Mouse (Mus musculus): Measurements from ENCODE around the gene Nle1. TPM values are rescaled to one million over a fixed set of nuclear protein-coding genes. Genes with fewer than 3 reads are reported as not detected.

Gene Nle1
- polyA plus RNA-seq, 1 experiment from 2014 or later: 30.5 TPM

DNA sequence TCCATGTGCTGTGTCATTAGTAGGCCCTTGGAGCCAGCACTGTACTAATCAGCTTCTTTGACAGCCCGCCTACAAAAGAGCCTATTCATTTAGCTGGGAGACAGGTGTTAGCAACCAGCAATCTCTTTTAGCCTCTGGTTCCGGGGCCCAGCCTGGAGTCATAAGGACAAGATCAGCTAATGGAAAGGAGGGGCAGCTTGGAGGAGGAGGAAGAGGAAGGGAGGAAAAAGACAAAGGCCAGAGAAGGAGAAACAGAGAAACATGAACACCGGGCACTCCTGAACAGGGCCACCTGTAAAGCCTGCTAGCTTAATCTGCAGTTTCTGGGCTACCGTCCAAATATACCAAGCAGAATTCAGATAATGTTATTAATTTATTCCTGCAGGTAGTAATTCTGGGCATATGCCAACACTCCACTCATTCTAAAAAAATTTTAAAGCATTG is 44.7 kb downstream of the Nle1 start:
- H3K4me2 ChIP-seq (ENCODE audit: low read depth, low read length): no peak overlapping the region
- no peak overlapping the region for H3K4me3 ChIP-seq (ENCODE audit: low read length)
- 55% methylated on average over 4 of the region's 4 CpGs for WGBS
- no peaks in the 10 kb centered on the region for H3K27me3 ChIP-seq (ENCODE audit: control insufficient read depth, insufficient read depth, low read depth, low read length)
- ATAC-seq (ENCODE audit: low read depth): no peak
- H3K4me1 ChIP-seq (replicated peaks; ENCODE audit: control insufficient read depth, insufficient read depth, low read length): no peaks in the 10 kb centered on the region
- no peak overlapping the region for H3K27ac ChIP-seq (ENCODE audit: low read length)
- H3K9me3 ChIP-seq (ENCODE audit: control insufficient read depth, low read length): no peaks in the 10 kb centered on the region
- H3K36me3 ChIP-seq (ENCODE audit: control insufficient read depth, insufficient read depth, low read length): no peaks in the 10 kb centered on the region
- H3K9ac ChIP-seq (ENCODE audit: low read length): no peak overlapping the region

DNA sequence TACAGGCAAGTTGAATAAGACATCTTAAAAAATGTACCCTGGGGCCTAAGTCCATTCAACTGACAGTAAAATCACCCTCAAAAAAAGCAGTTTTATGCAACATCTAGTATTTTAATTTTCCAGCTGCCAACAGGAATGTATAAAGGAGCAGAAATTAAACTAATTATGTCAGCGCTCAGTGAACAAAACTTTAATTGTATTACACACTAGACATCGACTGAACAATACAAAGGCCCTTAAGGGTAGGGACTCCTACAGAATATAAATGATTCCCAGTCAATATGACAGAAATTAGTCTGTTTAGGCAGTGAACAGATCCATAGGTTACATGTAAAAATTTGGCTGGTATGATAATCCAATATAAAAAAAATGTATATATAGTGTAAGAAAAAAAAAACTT is 45.2 kb downstream of the Nle1 start:
- H3K36me3 ChIP-seq (ENCODE audit: control insufficient read depth, insufficient read depth, low read length): no peaks in the 10 kb centered on the region
- H3K4me2 ChIP-seq (ENCODE audit: low read depth, low read length): no peak overlapping the region
- no peaks in the 10 kb centered on the region for H3K9me3 ChIP-seq (ENCODE audit: control insufficient read depth, low read length)
- H3K9ac ChIP-seq (ENCODE audit: low read length): no peak overlapping the region
- no peak overlapping the region for H3K4me3 ChIP-seq (ENCODE audit: low read length)
- no peak overlapping the region for H3K27ac ChIP-seq (ENCODE audit: low read length)
- WGBS: 90% methylated on average over 2 of the region's 2 CpGs
- H3K27me3 ChIP-seq (ENCODE audit: control insufficient read depth, insufficient read depth, low read depth, low read length): no peaks in the 10 kb centered on the region
- no peak for ATAC-seq (ENCODE audit: low read depth)
- H3K4me1 ChIP-seq (replicated peaks; ENCODE audit: control insufficient read depth, insufficient read depth, low read length): no peaks in the 10 kb centered on the region

DNA sequence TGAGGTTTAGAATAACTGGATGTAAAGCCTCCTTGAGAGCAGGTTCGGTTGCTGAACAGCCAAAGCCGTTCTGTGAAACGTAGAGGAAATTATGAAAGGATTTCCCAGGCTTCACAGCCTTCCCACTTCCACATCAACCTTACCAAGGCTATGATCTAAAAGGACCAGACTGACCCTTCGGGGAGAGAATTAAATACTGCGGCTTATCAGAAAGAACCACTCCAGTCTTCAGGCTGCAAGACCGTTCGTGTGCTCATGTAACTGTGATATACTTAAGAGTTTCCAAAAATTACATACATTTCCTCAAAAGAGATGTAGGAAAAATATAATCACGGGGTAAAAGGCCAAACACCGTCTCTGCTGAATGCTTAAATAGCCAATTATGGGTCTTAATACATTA is 45.6 kb downstream of the Nle1 start:
- Histone ChIP-seq H3K27me3 (ENCODE audit: control insufficient read depth, insufficient read depth, low read depth, low read length) (no peaks in the 10 kb centered on the region), H3K36me3 (ENCODE audit: control insufficient read depth, insufficient read depth, low read length) (no peaks in the 10 kb centered on the region), H3K9me3 (ENCODE audit: control insufficient read depth, low read length) (no peaks in the 10 kb centered on the region), H3K27ac (ENCODE audit: low read length) (no peak overlapping the region), H3K4me3 (ENCODE audit: low read length) (no peak overlapping the region), H3K4me1 (replicated peaks; ENCODE audit: control insufficient read depth, insufficient read depth, low read length) (no peaks in the 10 kb centered on the region), H3K4me2 (ENCODE audit: low read depth, low read length) (no peak overlapping the region), H3K9ac (ENCODE audit: low read length) (no peak overlapping the region)
- WGBS: 78% methylated on average over 9 of the region's 9 CpGs
- ATAC-seq (ENCODE audit: low read depth): no peak

DNA sequence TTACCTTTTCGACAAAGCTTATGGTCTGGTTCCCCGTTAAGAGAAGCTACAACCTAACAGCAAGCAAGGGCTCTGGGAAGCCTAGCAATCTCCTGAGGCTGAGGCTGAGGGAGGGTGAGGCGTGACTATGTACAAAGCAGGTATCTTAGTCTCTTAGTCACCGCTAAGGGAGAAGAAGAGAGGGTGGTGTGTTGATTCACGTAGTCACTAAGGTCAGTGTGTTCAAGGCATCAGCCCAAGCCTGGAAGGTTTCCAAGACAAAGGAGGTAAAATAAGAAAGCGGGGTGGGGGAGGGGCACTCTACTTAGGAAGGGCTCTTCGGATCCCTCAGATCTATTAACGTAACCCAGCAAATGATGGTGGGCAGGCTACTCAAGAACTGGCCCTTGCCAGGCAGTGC is 46.7 kb downstream of the Nle1 start:
- H3K4me3 ChIP-seq (ENCODE audit: low read length): no peak overlapping the region
- no peak overlapping the region for H3K4me2 ChIP-seq (ENCODE audit: low read depth, low read length)
- 55% methylated on average over 8 of the region's 8 CpGs for WGBS
- H3K9me3 ChIP-seq (ENCODE audit: control insufficient read depth, low read length): no peaks in the 10 kb centered on the region
- H3K36me3 ChIP-seq (ENCODE audit: control insufficient read depth, insufficient read depth, low read length): no peaks in the 10 kb centered on the region
- no peaks in the 10 kb centered on the region for H3K4me1 ChIP-seq (replicated peaks; ENCODE audit: control insufficient read depth, insufficient read depth, low read length)
- H3K27ac ChIP-seq (ENCODE audit: low read length): no peak overlapping the region
- no peaks in the 10 kb centered on the region for H3K27me3 ChIP-seq (ENCODE audit: control insufficient read depth, insufficient read depth, low read depth, low read length)
- ATAC-seq (ENCODE audit: low read depth): no peak
- H3K9ac ChIP-seq (ENCODE audit: low read length): no peak overlapping the region

DNA sequence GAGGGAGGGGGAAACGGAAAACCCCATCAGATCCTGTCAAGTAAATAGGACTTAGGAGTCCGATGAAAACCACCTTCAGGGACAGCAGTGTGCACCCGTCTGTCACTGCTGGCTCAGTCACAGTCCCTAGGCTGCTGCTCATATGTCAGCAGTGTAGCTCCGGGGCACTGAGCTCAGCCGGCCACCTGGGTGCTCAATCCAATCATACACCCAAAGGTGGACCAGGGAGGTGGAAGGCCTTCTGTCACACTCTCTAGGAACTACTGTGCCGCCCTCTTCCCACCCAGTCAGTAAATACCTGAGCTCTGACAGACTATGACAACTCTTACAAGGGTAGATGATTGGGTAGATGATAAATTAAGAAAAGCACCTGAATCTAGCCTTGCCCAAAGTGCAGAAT is 47.5 kb downstream of the Nle1 start:
- H3K36me3 ChIP-seq (ENCODE audit: control insufficient read depth, insufficient read depth, low read length): no peaks in the 10 kb centered on the region
- no peak overlapping the region for H3K27ac ChIP-seq (ENCODE audit: low read length)
- no peak overlapping the region for H3K4me2 ChIP-seq (ENCODE audit: low read depth, low read length)
- WGBS: 89% methylated on average over 6 of the region's 6 CpGs
- no peak for ATAC-seq (ENCODE audit: low read depth)
- no peak overlapping the region for H3K4me3 ChIP-seq (ENCODE audit: low read length)
- no peaks in the 10 kb centered on the region for H3K4me1 ChIP-seq (replicated peaks; ENCODE audit: control insufficient read depth, insufficient read depth, low read length)
- H3K9me3 ChIP-seq (ENCODE audit: control insufficient read depth, low read length): no peaks in the 10 kb centered on the region
- H3K27me3 ChIP-seq (ENCODE audit: control insufficient read depth, insufficient read depth, low read depth, low read length): no peaks in the 10 kb centered on the region
- no peak overlapping the region for H3K9ac ChIP-seq (ENCODE audit: low read length)

DNA sequence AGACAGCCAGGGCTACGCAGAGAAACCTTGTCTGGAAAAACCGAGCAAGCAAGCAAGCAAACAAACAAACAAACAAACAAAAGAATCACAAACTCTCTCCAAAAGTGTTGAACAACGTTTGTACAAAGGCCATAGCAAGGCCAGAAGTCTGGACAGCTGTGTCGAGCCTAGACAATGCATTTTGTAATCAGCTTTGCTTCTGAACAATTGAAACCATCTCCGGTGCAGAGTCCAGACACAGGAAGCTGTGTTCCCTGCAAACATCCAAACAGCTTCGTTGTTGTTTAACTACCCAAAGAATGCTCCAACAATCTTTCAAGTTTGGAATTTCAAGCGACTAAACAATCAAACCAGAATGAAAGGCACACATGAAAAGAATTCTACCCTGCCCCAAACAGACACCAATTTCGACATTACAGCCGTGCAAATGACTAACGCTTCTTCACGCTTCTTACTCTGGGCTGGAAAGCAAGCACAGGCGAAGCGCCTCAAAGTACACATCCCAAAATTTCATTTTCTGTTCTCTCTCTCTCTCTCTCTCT is 50.8 kb downstream of the Nle1 start:
- H3K36me3 ChIP-seq (ENCODE audit: control insufficient read depth, insufficient read depth, low read length): no peaks in the 10 kb centered on the region
- 61% methylated on average over 13 of the region's 13 CpGs for WGBS
- H3K9me3 ChIP-seq (ENCODE audit: control insufficient read depth, low read length): no peaks in the 10 kb centered on the region
- H3K4me3 ChIP-seq (ENCODE audit: low read length): no peak overlapping the region
- no peaks in the 10 kb centered on the region for H3K27me3 ChIP-seq (ENCODE audit: control insufficient read depth, insufficient read depth, low read depth, low read length)
- no peak overlapping the region for H3K9ac ChIP-seq (ENCODE audit: low read length)
- no peak overlapping the region for H3K27ac ChIP-seq (ENCODE audit: low read length)
- no peak overlapping the region for H3K4me2 ChIP-seq (ENCODE audit: low read depth, low read length)
- no peaks in the 10 kb centered on the region for H3K4me1 ChIP-seq (replicated peaks; ENCODE audit: control insufficient read depth, insufficient read depth, low read length)
- no peak for ATAC-seq (ENCODE audit: low read depth)

DNA sequence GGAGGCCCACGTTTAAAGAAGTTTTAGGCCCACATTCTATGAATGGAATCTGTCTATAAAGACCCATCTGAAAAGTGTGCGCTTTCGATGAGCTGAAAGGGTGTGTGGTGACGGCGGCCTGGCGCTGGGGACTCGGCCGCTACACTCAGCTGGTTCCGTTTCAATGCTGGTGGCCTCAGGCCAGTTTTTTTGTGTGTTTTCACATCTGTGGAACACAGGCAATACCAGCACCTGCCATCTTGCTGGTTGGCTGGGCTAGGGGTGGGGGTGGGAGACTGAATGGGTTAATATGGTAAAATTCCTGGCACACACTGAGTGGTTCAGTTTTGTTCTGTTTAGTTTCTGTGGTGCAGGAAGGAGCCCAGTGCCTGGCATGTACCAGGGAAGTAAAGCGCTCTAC is 52.2 kb downstream of the Nle1 start:
- 64% methylated on average over 10 of the region's 10 CpGs for WGBS
- Histone ChIP-seq H3K9me3 (ENCODE audit: control insufficient read depth, low read length) (no peaks in the 10 kb centered on the region), H3K9ac (ENCODE audit: low read length) (no peak overlapping the region), H3K27ac (ENCODE audit: low read length) (no peak overlapping the region), H3K4me1 (replicated peaks; ENCODE audit: control insufficient read depth, insufficient read depth, low read length) (no peaks in the 10 kb centered on the region), H3K4me2 (ENCODE audit: low read depth, low read length) (no peak overlapping the region), H3K36me3 (ENCODE audit: control insufficient read depth, insufficient read depth, low read length) (no peaks in the 10 kb centered on the region), H3K27me3 (ENCODE audit: control insufficient read depth, insufficient read depth, low read depth, low read length) (no peaks in the 10 kb centered on the region), H3K4me3 (ENCODE audit: low read length) (no peak overlapping the region)
- no peak for ATAC-seq (ENCODE audit: low read depth)

DNA sequence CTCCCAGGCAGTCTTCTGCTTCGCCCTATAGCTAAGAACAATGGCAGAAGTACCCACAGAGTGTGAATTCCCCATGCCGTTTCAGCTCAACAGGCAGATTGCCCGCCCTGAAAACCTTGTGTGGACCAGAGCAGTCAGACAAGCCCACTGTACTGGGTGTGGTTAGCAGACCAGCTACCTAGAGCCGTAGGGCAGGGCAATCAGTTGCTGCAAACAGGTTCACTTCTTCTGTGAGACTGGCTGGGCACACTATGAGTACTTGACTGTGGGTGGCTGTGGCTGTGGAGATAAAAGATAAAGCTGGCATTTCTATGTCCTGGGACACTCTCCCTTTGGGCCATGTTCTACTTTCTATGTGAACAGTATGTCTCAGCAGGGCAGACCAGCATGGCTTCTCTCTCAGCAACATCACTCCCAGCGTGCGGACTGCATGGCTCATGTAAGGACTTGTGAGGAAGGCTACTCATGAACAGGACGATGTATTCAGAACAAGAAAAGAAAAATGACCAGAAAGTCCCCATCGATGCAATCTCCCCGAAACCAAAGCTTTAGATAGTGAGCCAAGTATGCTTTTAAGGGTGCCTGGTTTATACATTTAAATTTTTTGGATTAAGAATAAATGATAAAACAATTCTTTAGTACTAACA is 52.8 kb downstream of the Nle1 start:
- H3K27ac ChIP-seq (ENCODE audit: low read length): no peak overlapping the region
- WGBS: 70% methylated on average over 9 of the region's 9 CpGs
- no peak for ATAC-seq (ENCODE audit: low read depth)

DNA sequence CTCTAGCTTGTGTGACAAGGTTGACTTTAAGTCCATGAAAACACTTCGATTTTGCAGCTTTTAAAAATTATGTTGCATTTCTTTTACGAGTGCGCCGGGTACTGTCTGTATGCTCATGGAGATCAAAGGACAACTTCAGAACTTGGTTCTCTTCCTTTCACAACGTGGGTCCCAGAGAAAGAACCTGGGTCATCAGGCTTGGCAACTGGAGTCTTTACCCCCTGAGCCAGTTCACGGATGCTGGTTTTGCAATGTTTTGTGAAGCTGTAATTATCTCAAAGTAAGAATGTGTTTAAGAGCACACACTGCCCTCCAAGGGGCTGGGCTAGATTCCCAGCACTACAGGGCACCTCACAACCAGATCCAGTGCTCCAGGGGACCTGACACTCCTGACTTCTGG is 54.1 kb downstream of the Nle1 start:
- Histone ChIP-seq H3K36me3 (ENCODE audit: control insufficient read depth, insufficient read depth, low read length) (no peaks in the 10 kb centered on the region), H3K27me3 (ENCODE audit: control insufficient read depth, insufficient read depth, low read depth, low read length) (no peaks in the 10 kb centered on the region), H3K4me2 (ENCODE audit: low read depth, low read length) (no peak overlapping the region), H3K4me1 (replicated peaks; ENCODE audit: control insufficient read depth, insufficient read depth, low read length) (no peaks in the 10 kb centered on the region), H3K4me3 (ENCODE audit: low read length) (no peak overlapping the region), H3K9ac (ENCODE audit: low read length) (no peak overlapping the region), H3K27ac (ENCODE audit: low read length) (no peak overlapping the region), H3K9me3 (ENCODE audit: control insufficient read depth, low read length) (no peaks in the 10 kb centered on the region)
- WGBS: 79% methylated on average over 6 of the region's 6 CpGs
- ATAC-seq (ENCODE audit: low read depth): no peak

More for the DNA sequence above, 52.8 kb downstream of the Nle1 start:
- H3K9ac ChIP-seq (ENCODE audit: low read length): no peak overlapping the region
- no peaks in the 10 kb centered on the region for H3K9me3 ChIP-seq (ENCODE audit: control insufficient read depth, low read length)
- no peaks in the 10 kb centered on the region for H3K36me3 ChIP-seq (ENCODE audit: control insufficient read depth, insufficient read depth, low read length)
- no peaks in the 10 kb centered on the region for H3K27me3 ChIP-seq (ENCODE audit: control insufficient read depth, insufficient read depth, low read depth, low read length)
- H3K4me1 ChIP-seq (replicated peaks; ENCODE audit: control insufficient read depth, insufficient read depth, low read length): no peaks in the 10 kb centered on the region
- H3K4me3 ChIP-seq (ENCODE audit: low read length): no peak overlapping the region
- H3K4me2 ChIP-seq (ENCODE audit: low read depth, low read length): no peak overlapping the region

DNA sequence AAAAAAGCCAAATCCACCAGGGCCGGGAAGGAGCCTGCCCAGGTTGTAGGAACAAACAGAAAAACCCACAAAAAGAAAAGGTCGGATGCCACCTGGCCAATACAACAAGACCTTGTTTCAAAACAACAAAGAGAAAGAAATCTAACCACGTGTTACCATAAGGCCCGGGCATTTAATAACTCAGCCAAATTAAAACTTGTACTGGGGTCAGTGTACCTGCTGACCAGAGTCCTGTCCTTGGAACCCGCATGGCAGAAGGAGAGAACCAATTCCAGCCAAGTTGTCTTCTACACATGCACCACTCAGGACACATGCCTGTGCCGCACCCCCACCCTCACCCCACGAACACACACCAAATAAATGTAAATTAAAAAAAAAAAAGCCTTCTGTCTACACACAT is 55.3 kb downstream of the Nle1 start:
- no peaks in the 10 kb centered on the region for H3K36me3 ChIP-seq (ENCODE audit: control insufficient read depth, insufficient read depth, low read length)
- H3K4me3 ChIP-seq (ENCODE audit: low read length): no peak overlapping the region
- no peak overlapping the region for H3K9ac ChIP-seq (ENCODE audit: low read length)
- H3K27ac ChIP-seq (ENCODE audit: low read length): no peak overlapping the region
- no peak overlapping the region for H3K4me2 ChIP-seq (ENCODE audit: low read depth, low read length)
- no peaks in the 10 kb centered on the region for H3K9me3 ChIP-seq (ENCODE audit: control insufficient read depth, low read length)
- no peaks in the 10 kb centered on the region for H3K27me3 ChIP-seq (ENCODE audit: control insufficient read depth, insufficient read depth, low read depth, low read length)
- H3K4me1 ChIP-seq (replicated peaks; ENCODE audit: control insufficient read depth, insufficient read depth, low read length): no peaks in the 10 kb centered on the region
- WGBS: 79% methylated on average over 7 of the region's 7 CpGs
- ATAC-seq (ENCODE audit: low read depth): no peak
